In genomic region chr1:131867946-131868290, GRCm38 (mm10) we compare ENCODE assay signal across 8 mouse cellular contexts. TPM values are rescaled to one million over a fixed set of nuclear protein-coding genes. Genes with fewer than 3 reads are reported as not detected.
DNase-seq lines count a peak whose midpoint lies in the region; ATAC-seq and TF ChIP-seq lines count a peak whose summit lies in the region.

No protein-coding gene starts in this region.

- no peaks in the 10 kb centered on the region for H3K9me3 ChIP-seq in kidney, postnatal 0 days (replicated peaks; ENCODE audit: low read length)

- peak; percentile 33 for DNase-seq in adrenal gland, adult 2 months
- DNase-seq in adrenal gland, adult 18-20 months (ENCODE audit: low spot score in 2 of 2), result no peak
- DNase-seq in urinary bladder, postnatal 14 days (ENCODE audit: low spot score), result peak; percentile 7
- DNase-seq in urinary bladder, postnatal 25 days (ENCODE audit: low spot score), result no peak
- no peak for DNase-seq in kidney, postnatal 0 days (ENCODE audit: low spot score)
- no peak for DNase-seq in T-cell, adult 2 months (ENCODE audit: low spot score)
- DNase-seq in layer of hippocampus, adult 8-10 months (ENCODE audit: low spot score in 2 of 2), result no peak

- peak overlapping the region; percentile 62 for H3K9ac ChIP-seq in kidney, postnatal 0 days (ENCODE audit: low read depth, low read length)

- H3K4me1 ChIP-seq in kidney, postnatal 0 days (replicated peaks; ENCODE audit: insufficient read depth, low read length), result peaks cover 3% of the 10 kb centered on the region; the same call in 1 of the 2 replicates

- no peak for TF ChIP-seq CTCF in kidney, postnatal 0 days (IDR thresholded peaks at IDR 0.05; ENCODE audit: low read depth)

- H3K27ac ChIP-seq in kidney, postnatal 0 days, result no peak overlapping the region

- no peaks in the 10 kb centered on the region for H3K27me3 ChIP-seq in kidney, postnatal 0 days (ENCODE audit: insufficient read depth, low read length)

- H3K36me3 ChIP-seq in kidney, postnatal 0 days (ENCODE audit: insufficient read depth, low read length), result no peaks in the 10 kb centered on the region

- ATAC-seq in kidney, postnatal 0 days (replicated peaks; ENCODE audit: low FRiP score, low read depth), result no peak
- ATAC-seq in megakaryocyte progenitor cell, adult 5-6 weeks (replicated peaks; ENCODE audit: poor library complexity), result peak; percentile 30

- peak overlapping the region; percentile 62 for H3K4me3 ChIP-seq in kidney, postnatal 0 days (replicated peaks; ENCODE audit: low read depth, low read length)

- peak overlapping the region; percentile 86 for H3K4me2 ChIP-seq in kidney, postnatal 0 days (ENCODE audit: low read length)

- WGBS in kidney, postnatal 0 days, result 13% methylated on average over 10 of the region's 10 CpGs

RNA-seq across cellular contexts. Expression of gene Rab29, which starts 0.9 kb away (rescaled TPM):
- 10 to 100 TPM; 15.1 to 28.7 TPM for total RNA-seq in adrenal gland, adult 2 months (2021)
- 18.7 and 24.3 TPM in 2 replicates for polyA plus RNA-seq in adrenal gland, adult 2 months (2012; rRNA removed)
- total RNA-seq in adrenal gland, adult 18-20 months (2021), result 10 to 100 TPM; 14.2 to 14.5 TPM
- polyA plus RNA-seq in kidney, postnatal 0 days (2015; fragmentation: Nextera tagmentation; extraction: Ambion mirVana), result 23.4 and 26.7 TPM in 2 replicates
- 17.0 and 19.0 TPM in 2 replicates for total RNA-seq in megakaryocyte progenitor cell, adult 5-6 weeks (2015)
- total RNA-seq in megakaryocyte progenitor cell, adult 5-6 weeks (2017), result 16.0 and 20.2 TPM in 2 replicates
- 10 to 100 TPM in 2 of 4 experiments, 1 to 10 TPM in 2; 5.9 to 11.1 (median 9.3) TPM for total RNA-seq in layer of hippocampus, adult 8-10 months (2022)

RNA-seq across cellular contexts. Expression of gene Slc41a1, which starts 40.6 kb away (rescaled TPM):
- total RNA-seq in adrenal gland, adult 2 months (2021), result 10 to 100 TPM; 48.8 to 49.6 TPM
- polyA plus RNA-seq in adrenal gland, adult 2 months (2012; rRNA removed), result 94.1 and 107 TPM in 2 replicates
- total RNA-seq in adrenal gland, adult 18-20 months (2021), result 10 to 100 TPM; 29.4 to 41.6 TPM
- 12.2 and 12.6 TPM in 2 replicates for polyA plus RNA-seq in kidney, postnatal 0 days (2015; fragmentation: Nextera tagmentation; extraction: Ambion mirVana)
- 5.9 TPM in 2 replicates for total RNA-seq in megakaryocyte progenitor cell, adult 5-6 weeks (2015)
- 3.3 and 5.2 TPM in 2 replicates for total RNA-seq in megakaryocyte progenitor cell, adult 5-6 weeks (2017)
- 10 to 100 TPM; 66.7 to 71.1 (median 68.5) TPM for total RNA-seq in layer of hippocampus, adult 8-10 months (2022)

RNA-seq across cellular contexts. Expression of gene Nucks1, which starts 42.4 kb away (rescaled TPM):
- total RNA-seq in adrenal gland, adult 2 months (2021), result 100 to 1,000 TPM; 111 to 139 TPM
- 3.2 and 4.2 TPM in 2 replicates for polyA plus RNA-seq in adrenal gland, adult 2 months (2012; rRNA removed)
- total RNA-seq in adrenal gland, adult 18-20 months (2021), result 100 to 1,000 TPM; 107 to 130 TPM
- 55.2 and 59.9 TPM in 2 replicates for polyA plus RNA-seq in kidney, postnatal 0 days (2015; fragmentation: Nextera tagmentation; extraction: Ambion mirVana)
- total RNA-seq in megakaryocyte progenitor cell, adult 5-6 weeks (2015), result 205 and 208 TPM in 2 replicates
- total RNA-seq in megakaryocyte progenitor cell, adult 5-6 weeks (2017), result 299 and 362 TPM in 2 replicates
- 100 to 1,000 TPM; 151 to 160 (median 159) TPM for total RNA-seq in layer of hippocampus, adult 8-10 months (2022)

Comparison
In these comparisons a context has a peak if more than half of its experiments do, and no peak if none do; other contexts are left out.
1. DNase-seq: peak in adrenal gland, adult 2 months (single experiment) and urinary bladder, postnatal 14 days (single experiment); none in adrenal gland, adult 18-20 months (0 of 2), urinary bladder, postnatal 25 days (single experiment), kidney, postnatal 0 days (single experiment), T-cell, adult 2 months (single experiment) and layer of hippocampus, adult 8-10 months (0 of 2).
2. RNA of gene Slc41a1, which starts 40.6 kb away (total RNA-seq): 66.7 to 71.1 TPM in layer of hippocampus, adult 8-10 months, 48.8 to 49.6 TPM in adrenal gland, adult 2 months and 29.4 to 41.6 TPM in adrenal gland, adult 18-20 months; 3.3 to 5.9 TPM in megakaryocyte progenitor cell, adult 5-6 weeks; every median in the first group is over 4 times any median in the second.